Mouse (Mus musculus) neural tube, embryonic 10.5 days (tissue): Measurements from ENCODE around the gene Mrpl52.
A peak's percentile ranks its signal among the peaks of the same experiment; 100 is the strongest.

Experiments
- DNase-seq: peaks from one replicate; pipeline ENCODE4 v3.0.0-alpha.2; 2017; ENCODE audit warnings: low spot score; ENCODE audit errors: extremely low spot score

Gene Mrpl52

GRCm38 (mm10) chr14:54471467-54471866, 44.8 kb downstream of the Mrpl52 start:
- no peak for DNase-seq

- DNase-seq, result no peak
Observed at GRCm38 (mm10) chr14:54472671-54473070, 46.0 kb downstream of the Mrpl52 start.

- DNase-seq, result no peak
Observed at GRCm38 (mm10) chr14:54474744-54475143, 48.0 kb downstream of the Mrpl52 start.

GRCm38 (mm10) chr14:54475941-54476844, 49.5 kb downstream of the Mrpl52 start, which contains the start of gene Rem2:
Gene Rem2 (plus strand): TSS chr14:54476100.
- peak; percentile 66 for DNase-seq

GRCm38 (mm10) chr14:54477172-54477909, 50.6 kb downstream of the Mrpl52 start:
- DNase-seq, result no peak
